ENCODE assay signal across 15 mouse cellular contexts in genomic region chr3:133154683-133155082, GRCm38 (mm10).
A peak's percentile ranks its signal among the peaks of the same experiment; 100 is the strongest.
DNase-seq lines count a peak whose midpoint lies in the region; ATAC-seq lines count a peak whose summit lies in the region.
"Had no signal": no experiment of that assay in that cellular context is flagged by ENCODE, and none has a peak within 500 bp of the region (broad histone marks: within the 10 kb centered on the region; RNA-seq: fewer than 3 reads in every experiment).

No protein-coding gene starts in this region.

- no peak overlapping the region for H3K9ac ChIP-seq in hindbrain, embryonic 14.5 days
- no peak overlapping the region for H3K9ac ChIP-seq in midbrain, embryonic 16.5 days (ENCODE audit: low read depth, low read length)
- H3K9ac ChIP-seq: heart, embryonic 15.5 days had no signal

- no peaks in the 10 kb centered on the region for H3K36me3 ChIP-seq in hindbrain, embryonic 14.5 days (replicated peaks; ENCODE audit: control insufficient read depth, insufficient read depth)
- H3K36me3 ChIP-seq in hindbrain, embryonic 10.5 days, result no peaks in the 10 kb centered on the region
- H3K36me3 ChIP-seq in midbrain, embryonic 16.5 days (ENCODE audit: control insufficient read depth, insufficient read depth, low read length), result no peaks in the 10 kb centered on the region
- H3K36me3 ChIP-seq: heart, embryonic 15.5 days had no signal

- H3K27me3 ChIP-seq in hindbrain, embryonic 14.5 days (ENCODE audit: control insufficient read depth, insufficient read depth, low read length), result no peaks in the 10 kb centered on the region
- no peaks in the 10 kb centered on the region for H3K27me3 ChIP-seq in hindbrain, embryonic 10.5 days (ENCODE audit: insufficient read depth, poor library complexity, severe bottlenecking)
- H3K27me3 ChIP-seq in midbrain, embryonic 16.5 days (ENCODE audit: control insufficient read depth, insufficient read depth, low read depth, low read length), result no peaks in the 10 kb centered on the region
- H3K27me3 ChIP-seq: heart, embryonic 15.5 days had no signal

- peak; percentile 66; the same call in 1 of the 2 replicates for ATAC-seq in hindbrain, embryonic 14.5 days (ENCODE audit: low FRiP score)
- peak; percentile 88 for ATAC-seq in midbrain, embryonic 16.5 days
- ATAC-seq: intestine, embryonic 16.5 days had no signal

- no peak overlapping the region for H3K4me3 ChIP-seq in hindbrain, embryonic 14.5 days (replicated peaks; ENCODE audit: low read length)
- H3K4me3 ChIP-seq in hindbrain, embryonic 10.5 days, result no peak overlapping the region
- no peak overlapping the region for H3K4me3 ChIP-seq in midbrain, embryonic 16.5 days (ENCODE audit: low read depth, low read length)
- H3K4me3 ChIP-seq: heart, embryonic 15.5 days had no signal

- no peak overlapping the region for H3K27ac ChIP-seq in hindbrain, embryonic 14.5 days
- no peak overlapping the region for H3K27ac ChIP-seq in hindbrain, embryonic 10.5 days
- peak overlapping the region; percentile 2; the same call in 1 of the 2 replicates for H3K27ac ChIP-seq in midbrain, embryonic 16.5 days (ENCODE audit: low read length)
- H3K27ac ChIP-seq: heart, embryonic 15.5 days; stomach, postnatal 0 days had no signal

- no peak overlapping the region for H3K4me2 ChIP-seq in hindbrain, embryonic 14.5 days (replicated peaks)
- peak overlapping the region; percentile 33; the same call in 1 of the 2 replicates for H3K4me2 ChIP-seq in midbrain, embryonic 16.5 days (ENCODE audit: low read length)
- H3K4me2 ChIP-seq: heart, embryonic 15.5 days had no signal

- 55% methylated on average over 8 of the region's 8 CpGs for WGBS in hindbrain, embryonic 14.5 days
- 70% methylated on average over 8 of the region's 8 CpGs for WGBS in hindbrain, embryonic 10.5 days
- 35% methylated on average over 8 of the region's 8 CpGs for WGBS in midbrain, embryonic 16.5 days

- no peak for DNase-seq in hindbrain, embryonic 14.5 days (ENCODE audit: low spot score)
- DNase-seq in hindbrain, embryonic 10.5 days (ENCODE audit: low spot score), result no peak
- peak; percentile 36 for DNase-seq in brain, embryonic 18.5 days (ENCODE audit: low read depth, low spot score)
- DNase-seq in layer of hippocampus, adult 9-11 months, result peak; percentile 38
- DNase-seq in ovary, postnatal 36 days (ENCODE audit: low spot score), result no peak
- no peak for DNase-seq in B cell, adult 2 months
- DNase-seq in testis, postnatal 14 days (ENCODE audit: low spot score), result no peak
- DNase-seq: adrenal gland, postnatal 10 days; cerebellum, adult 11 months; gastrocnemius, postnatal 36 days; lung, postnatal 14 days had no signal

- H3K9me3 ChIP-seq in hindbrain, embryonic 14.5 days (ENCODE audit: control insufficient read depth, low read length), result no peaks in the 10 kb centered on the region
- H3K9me3 ChIP-seq in hindbrain, embryonic 10.5 days, result no peaks in the 10 kb centered on the region
- no peaks in the 10 kb centered on the region for H3K9me3 ChIP-seq in midbrain, embryonic 16.5 days (replicated peaks; ENCODE audit: control insufficient read depth, low read length, poor library complexity, severe bottlenecking)
- H3K9me3 ChIP-seq: heart, embryonic 15.5 days had no signal

- no peaks in the 10 kb centered on the region for H3K4me1 ChIP-seq in hindbrain, embryonic 14.5 days (replicated peaks; ENCODE audit: control insufficient read depth, insufficient read depth, low read length)
- peaks cover 6% of the 10 kb centered on the region; the same call in 1 of the 2 replicates for H3K4me1 ChIP-seq in hindbrain, embryonic 10.5 days (replicated peaks)
- H3K4me1 ChIP-seq in midbrain, embryonic 16.5 days (ENCODE audit: control insufficient read depth, insufficient read depth, low read length), result no peaks in the 10 kb centered on the region
- H3K4me1 ChIP-seq: heart, embryonic 15.5 days had no signal

Comparison
In these comparisons a context has a peak if more than half of its experiments do, and no peak if none do; other contexts are left out.
1. DNase-seq: peak in brain, embryonic 18.5 days (single experiment) and layer of hippocampus, adult 9-11 months (single experiment); none in hindbrain, embryonic 14.5 days (single experiment), hindbrain, embryonic 10.5 days (single experiment), ovary, postnatal 36 days (single experiment), B cell, adult 2 months (0 of 2) and testis, postnatal 14 days (single experiment).